Mouse (Mus musculus) spleen, adult 2 months (tissue): ENCODE results near the gene Adamts15. TPM values are rescaled to one million over a fixed set of nuclear protein-coding genes. Genes with fewer than 3 reads are reported as not detected.

Experiments
- DNase-seq, 2 experiments: peaks; one replicate each; pipeline versions ENCODE4 v3.0.0 to v3.0.0-alpha.2; 2012 to 2021; ENCODE audit warnings: low spot score in 2 of 2, low read depth in 1 of 2
- H3K27ac ChIP-seq: fragments of 200-500 bp; 2 replicates; pipeline ENCODE4 v1.5.1; 2012; ENCODE audit warnings: low read length, inconsistent platforms; ENCODE audit not compliant: insufficient read depth
- H3K27me3 ChIP-seq: fragments of 200-500 bp; 2 replicates; pipeline ENCODE4 v1.6.1; 2012; ENCODE audit warnings: mild to moderate bottlenecking, moderate library complexity, low read length, inconsistent platforms; ENCODE audit not compliant: control insufficient read depth, insufficient read depth
- H3K36me3 ChIP-seq: fragments of 200-500 bp; 2 replicates; pipeline ENCODE4 v1.6.1; 2012; ENCODE audit warnings: mild to moderate bottlenecking, low read length, inconsistent platforms; ENCODE audit not compliant: control insufficient read depth, insufficient read depth
- H3K4me1 ChIP-seq: fragments of 200-500 bp; 2 replicates; pipeline ENCODE4 v1.6.1; 2011; ENCODE audit warnings: inconsistent platforms; ENCODE audit not compliant: control insufficient read depth, insufficient read depth, insufficient read length
- H3K4me3 ChIP-seq: fragments of 200-500 bp; 2 replicates; pipeline ENCODE4 v1.5.1; 2011; ENCODE audit warnings: mild to moderate bottlenecking, inconsistent platforms; ENCODE audit not compliant: insufficient read depth, insufficient read length; ENCODE audit errors: extremely low read depth
- CTCF ChIP-seq: fragments of 200-500 bp; IDR thresholded peaks from 2 replicates; pipeline ENCODE4 v1.5.1; 2011; ENCODE audit warnings: mild to moderate bottlenecking, inconsistent platforms; ENCODE audit not compliant: insufficient read depth, insufficient read length, insufficient replicate concordance; ENCODE audit errors: extremely low read depth
- POLR2A ChIP-seq: fragments of 200-500 bp; IDR thresholded peaks from 2 replicates; pipeline ENCODE4 v1.6.1; 2011; ENCODE audit warnings: low read depth, low read length, inconsistent platforms
- WGBS: fragments of 180-500 bp; shearing (Covaris S2); methylation state at CpG from one replicate; pipeline ENCODE4 v1.1.7; 2018; 5-methylcytosine and 5-hydroxymethylcytosine counted together
- polyA plus RNA-seq: library from polyadenylated mRNA; depleted of rRNA; stranded (reverse); fragments of >200 nt; gene quantifications from 2 replicates; pipeline ENCODE4 v1.2.3, GENCODE M21; 2012

The Adamts15 gene
- polyA plus RNA-seq, 1 experiment = 0.43 TPM

DNA sequence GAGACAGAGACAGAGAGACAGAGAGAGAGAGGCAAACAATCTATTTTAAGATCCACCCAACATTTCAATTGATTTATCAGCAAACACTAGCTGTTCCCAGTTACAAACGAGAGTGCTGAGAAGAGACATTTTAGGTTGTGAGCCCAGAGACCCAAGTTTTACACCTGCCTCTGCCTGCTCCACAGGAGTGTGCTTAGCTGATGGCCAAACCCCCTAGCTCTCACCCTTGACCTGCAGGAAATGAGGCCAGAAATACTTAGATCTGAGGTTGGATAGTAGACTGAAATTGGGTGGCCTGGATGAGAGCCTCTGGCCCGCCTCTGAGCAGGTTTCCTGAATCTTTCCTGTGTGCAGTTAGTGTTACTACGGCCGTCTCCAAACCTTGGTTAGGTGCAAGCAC, 15.8 kb downstream of the Adamts15 start:
- DNase-seq = no peak
- Histone ChIP-seq H3K27me3 (no peaks in the 10 kb centered on the region), H3K4me1 (no peaks in the 10 kb centered on the region), H3K4me3 (no peak overlapping the region), H3K27ac (no peak overlapping the region), H3K36me3 (no peaks in the 10 kb centered on the region)
- 69% methylated on average over 4 of the region's 4 CpGs for WGBS
- no peak for TF ChIP-seq POLR2A

DNA sequence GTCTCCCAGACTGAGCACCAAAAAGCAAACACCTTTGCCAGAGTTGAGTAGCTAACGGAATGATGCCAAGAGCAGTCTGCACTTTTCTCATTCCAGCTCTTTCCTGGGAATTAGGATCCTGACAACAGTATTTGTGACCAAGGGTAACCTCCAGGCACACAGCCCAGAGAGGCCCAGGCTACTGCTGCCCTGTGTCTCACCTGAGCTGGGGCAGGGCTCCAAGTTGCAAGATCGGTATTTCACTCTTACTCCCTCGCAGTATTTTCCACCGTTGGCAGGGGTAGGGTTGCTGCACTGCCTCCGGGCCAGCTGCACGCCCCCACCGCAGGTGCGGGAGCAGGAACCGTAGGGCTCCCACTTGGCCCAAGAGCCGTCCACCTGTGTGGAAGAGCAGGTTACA, 16.4 kb downstream of the Adamts15 start:
- no peak for DNase-seq
- TF ChIP-seq CTCF (no peak), POLR2A (no peak)
- no peak overlapping the region for H3K27ac ChIP-seq
- H3K27me3 ChIP-seq = no peaks in the 10 kb centered on the region
- WGBS = 92% methylated on average over 10 of the region's 10 CpGs
- H3K36me3 ChIP-seq = no peaks in the 10 kb centered on the region
- no peak overlapping the region for H3K4me3 ChIP-seq
- H3K4me1 ChIP-seq = no peaks in the 10 kb centered on the region

DNA sequence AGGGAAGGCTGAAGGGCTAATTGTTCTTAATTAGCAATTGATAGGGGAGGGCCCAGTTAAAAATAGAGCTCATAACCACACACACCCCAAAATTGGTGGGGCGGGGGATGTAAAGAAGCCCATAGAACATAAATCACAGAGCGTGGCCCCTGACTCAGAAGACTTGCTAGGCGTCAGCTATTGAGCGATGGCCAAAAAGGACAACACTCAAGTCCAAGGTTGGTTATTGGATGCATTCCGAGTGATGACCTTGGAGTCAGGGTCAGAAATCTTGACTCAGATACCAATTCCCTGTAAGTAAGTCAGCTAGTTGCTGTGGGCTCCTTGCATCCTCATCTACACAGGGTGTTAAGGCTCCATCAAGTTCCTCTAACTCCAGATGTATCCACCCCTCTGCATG, 19.0 kb downstream of the Adamts15 start:
- DNase-seq = no peak
- Histone ChIP-seq H3K4me3 (no peak overlapping the region), H3K27ac (no peak overlapping the region), H3K4me1 (no peaks in the 10 kb centered on the region), H3K27me3 (no peaks in the 10 kb centered on the region), H3K36me3 (no peaks in the 10 kb centered on the region)
- no peak for TF ChIP-seq POLR2A
- TF ChIP-seq CTCF = no peak
- WGBS = 91% methylated on average over 5 of the region's 5 CpGs

DNA sequence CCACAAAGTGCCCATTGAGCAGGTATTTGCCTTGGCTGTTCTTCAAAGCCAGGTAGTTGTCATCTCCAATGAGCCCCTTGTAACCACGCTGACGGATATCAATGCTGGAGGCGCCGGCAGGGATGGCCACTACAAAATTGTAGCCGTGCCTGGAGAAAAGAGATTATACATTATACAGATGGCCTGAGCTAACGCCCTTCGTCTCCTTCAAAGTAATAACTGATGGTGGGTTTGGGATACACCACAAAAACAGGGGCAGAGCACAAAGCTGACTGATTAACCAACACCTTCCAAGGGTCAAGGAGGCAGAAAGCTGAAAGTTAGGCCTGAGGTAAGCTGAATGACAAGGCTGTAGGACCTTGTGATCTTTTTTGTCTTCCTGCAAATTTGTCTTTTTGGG, 19.6 kb downstream of the Adamts15 start:
- WGBS = 96% methylated on average over 7 of the region's 7 CpGs
- no peak overlapping the region for H3K27ac ChIP-seq
- no peak for DNase-seq
- H3K4me3 ChIP-seq = no peak overlapping the region
- H3K4me1 ChIP-seq = no peaks in the 10 kb centered on the region
- TF ChIP-seq POLR2A = no peak
- no peaks in the 10 kb centered on the region for H3K27me3 ChIP-seq
- no peaks in the 10 kb centered on the region for H3K36me3 ChIP-seq

DNA sequence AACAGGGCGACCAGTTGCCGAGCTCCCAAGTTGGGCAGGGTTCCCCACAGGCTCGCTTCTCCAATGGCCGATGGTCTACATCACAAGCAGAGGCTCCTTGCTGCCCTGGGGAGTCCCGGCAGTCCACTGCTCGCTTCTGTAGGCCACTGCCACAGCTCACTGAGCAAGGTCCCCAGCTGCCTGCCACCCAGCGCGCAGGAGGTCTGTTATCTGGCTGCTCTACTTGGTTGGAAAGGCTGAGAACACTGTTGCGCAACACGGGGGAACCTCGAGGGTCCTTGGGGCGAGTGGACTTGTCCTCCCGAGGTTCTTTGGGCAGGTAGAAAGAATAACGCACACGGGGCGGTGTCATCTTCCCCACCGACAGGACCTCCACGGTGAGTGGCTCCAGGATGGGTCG, 20.1 kb downstream of the Adamts15 start:
- no peaks in the 10 kb centered on the region for H3K27me3 ChIP-seq
- no peak overlapping the region for H3K4me3 ChIP-seq
- H3K36me3 ChIP-seq = no peaks in the 10 kb centered on the region
- H3K4me1 ChIP-seq = no peaks in the 10 kb centered on the region
- H3K27ac ChIP-seq = no peak overlapping the region
- WGBS = 88% methylated on average over 19 of the region's 19 CpGs
- DNase-seq = no peak
- TF ChIP-seq CTCF (no peak), POLR2A (no peak)

DNA sequence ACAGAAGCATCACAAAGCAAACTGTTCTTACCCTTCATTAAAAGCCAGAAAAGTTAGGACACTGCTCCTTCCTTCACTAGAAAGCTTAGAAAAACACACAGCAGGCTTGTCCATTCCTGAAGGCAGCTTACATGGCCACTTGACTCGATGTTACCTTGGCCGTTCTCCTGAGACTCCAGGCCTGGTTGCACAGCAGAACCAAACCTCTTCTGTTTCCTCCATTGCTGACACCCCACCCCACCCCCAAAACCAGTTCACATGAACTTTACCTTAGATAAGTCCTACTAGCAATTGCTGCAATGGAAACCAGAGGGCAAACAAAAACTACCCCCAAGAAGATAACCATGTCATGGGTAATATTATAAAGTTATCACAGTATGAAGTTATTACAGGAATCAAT, 25.1 kb downstream of the Adamts15 start:
- TF ChIP-seq CTCF = no peak
- TF ChIP-seq POLR2A = no peak
- H3K4me3 ChIP-seq = no peak overlapping the region
- H3K36me3 ChIP-seq = no peaks in the 10 kb centered on the region
- H3K4me1 ChIP-seq = no peaks in the 10 kb centered on the region
- WGBS = 85% methylated on average over 2 of the region's 2 CpGs
- DNase-seq = no peak
- no peaks in the 10 kb centered on the region for H3K27me3 ChIP-seq
- no peak overlapping the region for H3K27ac ChIP-seq

DNA sequence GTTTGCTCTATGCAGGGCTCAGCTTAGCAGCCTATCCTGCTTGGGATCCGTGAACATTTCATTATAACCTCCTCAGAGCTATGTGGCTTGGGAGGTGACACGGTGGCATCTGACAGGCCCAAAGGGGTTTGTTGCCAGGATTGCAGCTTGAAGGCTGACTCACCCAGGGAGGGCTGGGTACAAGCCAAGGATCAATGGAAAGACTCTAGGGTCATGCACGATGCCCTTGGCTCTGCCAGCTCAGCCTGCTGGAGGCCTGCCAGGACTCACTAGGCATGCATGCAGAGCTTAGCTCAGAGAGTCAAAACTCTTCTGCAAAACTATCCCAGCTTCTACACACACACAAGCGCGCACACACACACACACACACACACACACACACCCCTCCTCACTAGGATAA, 25.5 kb downstream of the Adamts15 start:
- 72% methylated on average over 5 of the region's 5 CpGs for WGBS
- Histone ChIP-seq H3K4me1 (no peaks in the 10 kb centered on the region), H3K36me3 (no peaks in the 10 kb centered on the region), H3K27me3 (no peaks in the 10 kb centered on the region), H3K27ac (no peak overlapping the region), H3K4me3 (no peak overlapping the region)
- TF ChIP-seq CTCF = no peak
- TF ChIP-seq POLR2A = no peak
- no peak for DNase-seq
